Mouse (Mus musculus) hematopoietic stem cell, adult 5-6 weeks (primary cell): ENCODE measurements around the gene Tppp3. TPM values are rescaled to one million over a fixed set of nuclear protein-coding genes. Genes with fewer than 3 reads are reported as not detected.

ENCODE experiments used
- ATAC-seq, 2 experiments: fragments of 125-278 bp in 1 of 2; replicated peaks in 1 of 2; 2 replicates each; pipeline ENCODE4 v1.8.0; 2016 to 2017; ENCODE audit warnings: inconsistent platforms in 2 of 2, mild to moderate bottlenecking in 2 of 2, moderate number of reproducible peaks in 2 of 2, low read depth in 1 of 2, moderate TSS enrichment in 1 of 2; ENCODE audit not compliant: low FRiP score in 2 of 2, poor library complexity in 2 of 2, severe bottlenecking in 2 of 2, insufficient read depth in 1 of 2, low TSS enrichment in 1 of 2
- total RNA-seq: library from RNA; stranded (forward); fragments of 172-1452, 232-1000 nt; gene quantifications from 2 replicates; pipeline ENCODE4 v1.2.3, GENCODE M21; 2017

Tppp3 gene
- 3.2 TPM in 1 of 2 replicates, not detected in the other for total RNA-seq

GRCm38 (mm10) chr8:105471314-105472015 is at the start of gene Tppp3:
TSS of gene Tppp3 (minus strand) at chr8:105471526.
- peak; percentile 75 to 86 for ATAC-seq

- no peak for ATAC-seq
Observed at GRCm38 (mm10) chr8:105521061-105521460, 49.7 kb upstream of the Tppp3 start.

- no peak for ATAC-seq
Observed at GRCm38 (mm10) chr8:105520521-105520920, 49.2 kb upstream of the Tppp3 start.

GRCm38 (mm10) chr8:105519591-105519990 is 48.3 kb upstream of the Tppp3 start:
- ATAC-seq = no peak

GRCm38 (mm10) chr8:105518436-105519313 is 47.3 kb upstream of the Tppp3 start, which contains the start of gene Hsd11b2:
TSS of gene Hsd11b2 (plus strand) at chr8:105518755.
- peak; percentile 53 to 63 for ATAC-seq

- ATAC-seq = no peak
Observed at GRCm38 (mm10) chr8:105517346-105517745, 46.0 kb upstream of the Tppp3 start.

- ATAC-seq = peak; percentile 62 to 70
Observed at GRCm38 (mm10) chr8:105516018-105516645, 44.8 kb upstream of the Tppp3 start.

- ATAC-seq = no peak
Observed at GRCm38 (mm10) chr8:105514656-105515055, 43.3 kb upstream of the Tppp3 start.

- ATAC-seq = no peak
Observed at GRCm38 (mm10) chr8:105514194-105514593, 42.9 kb upstream of the Tppp3 start.

GRCm38 (mm10) chr8:105509997-105510735 is 38.8 kb upstream of the Tppp3 start:
- ATAC-seq = no peak

- no peak for ATAC-seq
Observed at GRCm38 (mm10) chr8:105508758-105509157, 37.4 kb upstream of the Tppp3 start.

- no peak for ATAC-seq
Observed at GRCm38 (mm10) chr8:105506977-105507376, 35.7 kb upstream of the Tppp3 start.

- ATAC-seq = no peak
Observed at GRCm38 (mm10) chr8:105504617-105505016, 33.3 kb upstream of the Tppp3 start.

GRCm38 (mm10) chr8:105499787-105500186 is 28.5 kb upstream of the Tppp3 start:
- ATAC-seq = peak in 1 of 2 experiments; percentile 19; a peak in 1 of 4 replicates

- peak; percentile 85 to 89 for ATAC-seq
Observed at GRCm38 (mm10) chr8:105496439-105497180, 25.3 kb upstream of the Tppp3 start, which contains the start of gene Zdhhc1. TSS of gene Zdhhc1 (minus strand) at chr8:105496902.
